Mouse (Mus musculus) E14TG2a.4 (cell line): ENCODE results near the gene Thap2.

ENCODE experiments used
- H3K27me3 ChIP-seq: 2 replicates; pipeline ENCODE4 v1.6.1; 2014; ENCODE audit warnings: low read length, control low read depth; ENCODE audit not compliant: insufficient read depth
- H3K36me3 ChIP-seq: 2 replicates; pipeline ENCODE4 v1.6.1; 2014; ENCODE audit warnings: low read length, control low read depth; ENCODE audit not compliant: insufficient read depth
- H3K4me1 ChIP-seq: replicated peaks from 2 replicates; pipeline ENCODE4 v1.6.1; 2014; ENCODE audit warnings: low read depth, low read length, control low read depth
- H3K4me3 ChIP-seq: replicated peaks from 2 replicates; pipeline ENCODE4 v1.5.1; 2014; ENCODE audit warnings: mild to moderate bottlenecking, low read length
- H3K9me3 ChIP-seq: 2 replicates; pipeline ENCODE4 v1.6.1; 2014; ENCODE audit warnings: low read length, control low read depth
- CTCF ChIP-seq: conservative IDR thresholded peaks from 2 replicates; pipeline ENCODE4 v1.5.1; 2014; ENCODE audit warnings: low read length
- NANOG ChIP-seq: IDR thresholded peaks from 2 replicates; pipeline ENCODE4 v1.6.1; 2014; ENCODE audit warnings: borderline replicate concordance, low read length, mixed read lengths
- POU5F1 ChIP-seq: IDR thresholded peaks from 2 replicates; pipeline ENCODE4 v1.6.1; 2014; ENCODE audit warnings: low read length, borderline replicate concordance

The Thap2 gene

DNA sequence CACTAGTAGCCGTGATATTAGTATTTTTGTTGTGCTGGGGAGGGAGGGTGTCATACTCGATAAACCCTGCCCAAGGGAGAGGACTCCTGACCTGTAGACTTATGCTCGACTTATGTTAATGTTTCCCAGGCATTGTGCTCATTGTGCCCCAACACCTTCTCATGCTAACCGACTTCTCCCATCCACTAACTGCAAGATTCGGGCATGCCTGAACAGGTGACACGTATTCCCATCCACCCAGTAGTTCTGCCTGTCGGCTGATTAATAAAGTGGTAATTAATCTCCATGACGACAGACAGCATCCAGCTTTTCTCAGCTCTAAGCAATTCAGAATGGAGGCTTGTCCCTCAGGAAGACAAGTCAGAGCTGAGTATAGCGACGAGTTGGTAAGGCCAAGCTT lies 35.2 kb downstream of the Thap2 start:
- H3K4me1 ChIP-seq, result peaks cover 46% of the 10 kb centered on the region
- TF ChIP-seq NANOG (no peak), POU5F1 (no peak), CTCF (no peak)
- no peaks in the 10 kb centered on the region for H3K9me3 ChIP-seq
- H3K27me3 ChIP-seq, result no peaks in the 10 kb centered on the region
- H3K36me3 ChIP-seq, result peaks cover 10% of the 10 kb centered on the region
- no peak overlapping the region for H3K4me3 ChIP-seq

DNA sequence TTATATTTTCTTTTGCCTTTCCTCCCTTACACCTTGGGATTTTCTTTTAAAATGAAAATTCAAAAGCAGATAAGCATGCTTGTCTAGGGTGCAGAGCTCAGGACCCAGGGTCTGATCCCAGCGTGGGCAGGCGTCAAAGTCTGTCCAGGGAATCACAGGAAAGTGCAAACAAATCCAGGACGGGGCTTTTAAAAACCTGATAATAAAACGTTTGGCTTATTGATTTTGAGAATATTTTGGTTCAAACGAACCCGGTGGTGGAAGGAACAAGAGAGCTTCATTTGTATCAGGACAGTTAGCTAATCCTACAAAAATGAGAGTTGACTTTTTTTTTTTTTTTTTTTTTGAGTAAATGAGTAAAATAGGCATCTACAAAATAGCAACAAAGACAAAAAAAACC lies 36.1 kb downstream of the Thap2 start:
- Histone ChIP-seq H3K27me3 (no peaks in the 10 kb centered on the region), H3K9me3 (no peaks in the 10 kb centered on the region), H3K4me1 (peaks cover 47% of the 10 kb centered on the region), H3K36me3 (peaks cover 15% of the 10 kb centered on the region), H3K4me3 (no peak overlapping the region)
- TF ChIP-seq NANOG (no peak), CTCF (no peak), POU5F1 (no peak)

- no peak for TF ChIP-seq NANOG
- TF ChIP-seq CTCF, result no peak
- TF ChIP-seq POU5F1, result no peak
- Histone ChIP-seq H3K4me3 (no peak overlapping the region), H3K27me3 (no peaks in the 10 kb centered on the region)
Measured at GRCm38 (mm10) chr10:115346444-115346843, 37.8 kb downstream of the Thap2 start.

GRCm38 (mm10) chr10:115342771-115343425 lies 41.3 kb downstream of the Thap2 start:
- Histone ChIP-seq H3K27me3 (no peaks in the 10 kb centered on the region), H3K9me3 (no peaks in the 10 kb centered on the region), H3K36me3 (peaks cover 57% of the 10 kb centered on the region), H3K4me3 (no peak overlapping the region), H3K4me1 (peaks cover 11% of the 10 kb centered on the region)
- TF ChIP-seq CTCF, result no peak
- no peak for TF ChIP-seq NANOG
- TF ChIP-seq POU5F1, result no peak

More at GRCm38 (mm10) chr10:115346444-115346843, 37.8 kb downstream of the Thap2 start:
- H3K36me3 ChIP-seq, result peaks cover 29% of the 10 kb centered on the region
- H3K9me3 ChIP-seq, result no peaks in the 10 kb centered on the region
- H3K4me1 ChIP-seq, result peaks cover 42% of the 10 kb centered on the region

DNA sequence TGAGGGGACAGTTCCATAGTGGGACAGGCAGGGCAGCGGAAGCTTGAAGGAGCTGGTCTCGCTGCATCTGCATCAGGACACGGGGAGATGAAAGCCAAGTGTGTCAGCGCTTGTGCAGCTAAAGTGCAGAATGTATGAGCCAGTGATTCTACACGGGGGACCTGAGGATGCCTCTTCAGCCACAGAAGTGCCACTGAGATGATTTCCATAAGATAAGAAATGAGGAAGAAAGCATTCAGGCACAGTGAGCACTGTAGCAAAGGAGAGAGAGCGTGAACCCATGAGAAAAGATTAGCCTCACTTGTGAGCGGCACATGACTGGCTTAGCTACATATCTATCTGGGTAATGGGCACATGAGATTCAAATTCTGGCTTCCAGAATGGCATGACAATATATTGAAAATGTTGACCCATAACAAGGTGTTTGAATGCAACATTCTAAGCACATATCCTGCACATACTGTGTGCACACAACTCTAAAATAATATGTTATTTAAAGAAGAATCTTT lies 44.4 kb downstream of the Thap2 start:
- Histone ChIP-seq H3K4me3 (no peak overlapping the region), H3K4me1 (peaks cover 11% of the 10 kb centered on the region), H3K27me3 (no peaks in the 10 kb centered on the region), H3K9me3 (no peaks in the 10 kb centered on the region), H3K36me3 (peaks cover 47% of the 10 kb centered on the region)
- TF ChIP-seq NANOG (no peak), CTCF (no peak), POU5F1 (no peak)

DNA sequence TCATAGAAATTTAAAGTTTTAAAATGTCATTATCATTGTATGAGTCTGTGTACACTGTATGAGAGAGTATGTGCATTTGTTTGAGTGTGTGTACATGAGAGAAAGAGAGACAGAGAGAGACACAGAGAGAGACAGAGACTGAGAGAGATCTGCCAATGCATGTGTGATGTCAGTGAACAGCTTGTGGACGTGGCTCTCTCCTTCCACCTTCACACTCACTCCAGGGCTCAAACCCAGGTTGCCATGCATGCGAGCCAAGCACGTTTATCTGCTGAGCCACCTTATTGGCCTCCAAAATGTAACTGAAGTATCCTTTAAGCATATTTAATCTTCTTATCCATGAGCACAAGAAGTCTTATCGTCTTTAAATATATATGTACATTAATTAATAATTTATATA lies 47.3 kb downstream of the Thap2 start:
- Histone ChIP-seq H3K4me1 (no peaks in the 10 kb centered on the region), H3K27me3 (no peaks in the 10 kb centered on the region), H3K36me3 (peaks cover 33% of the 10 kb centered on the region), H3K9me3 (no peaks in the 10 kb centered on the region), H3K4me3 (no peak overlapping the region)
- TF ChIP-seq NANOG (no peak), POU5F1 (no peak), CTCF (no peak)

GRCm38 (mm10) chr10:115333528-115333927 lies 50.7 kb downstream of the Thap2 start:
- Histone ChIP-seq H3K27me3 (no peaks in the 10 kb centered on the region), H3K4me3 (0 out of 2 replicates have a peak overlapping the region, but pooled peaks have one; percentile 17)

DNA sequence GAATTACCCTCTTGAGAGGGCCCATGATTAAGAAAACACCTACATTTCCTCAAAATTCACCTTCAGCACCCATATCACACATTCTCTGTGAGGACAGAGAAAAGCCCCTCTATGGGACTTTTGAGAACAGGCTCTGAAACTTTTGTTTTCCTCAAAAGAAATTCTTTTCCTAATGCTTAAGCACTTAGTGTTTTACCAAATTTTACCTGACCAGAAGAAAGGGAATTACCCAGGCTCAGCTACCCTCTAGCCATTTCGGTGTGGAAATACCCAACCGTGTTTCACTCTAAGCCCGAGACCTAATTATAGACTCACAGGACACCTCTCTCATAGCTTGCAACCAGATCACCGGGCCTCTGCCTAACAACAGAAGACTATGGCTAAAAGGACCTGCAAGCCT lies 51.2 kb downstream of the Thap2 start:
- peaks cover under 1% of the 10 kb centered on the region; the same call in 1 of the 2 replicates for H3K36me3 ChIP-seq
- no peaks in the 10 kb centered on the region for H3K9me3 ChIP-seq
- 0 out of 2 replicates have a peak overlapping the region, but pooled peaks have one; percentile 17 for H3K4me3 ChIP-seq
- H3K27me3 ChIP-seq, result no peaks in the 10 kb centered on the region
- H3K4me1 ChIP-seq, result no peaks in the 10 kb centered on the region; the same call in 1 of the 2 replicates
- TF ChIP-seq POU5F1, result no peak
- TF ChIP-seq CTCF, result no peak
- TF ChIP-seq NANOG, result no peak

More at GRCm38 (mm10) chr10:115333528-115333927, 50.7 kb downstream of the Thap2 start:
- H3K4me1 ChIP-seq, result no peaks in the 10 kb centered on the region
- TF ChIP-seq POU5F1 (no peak), CTCF (no peak), NANOG (no peak)
- H3K9me3 ChIP-seq, result no peaks in the 10 kb centered on the region
- H3K36me3 ChIP-seq, result peaks cover 5% of the 10 kb centered on the region; the same call in 1 of the 2 replicates
